Mouse (Mus musculus): ENCODE measurements around the gene Olfr1036.
"Not testable (repeated sequence)": the region's sequence is repeated elsewhere in the genome, so short reads cannot be mapped to it uniquely, and the experiment has no call there.

Olfr1036 gene

GRCm38 (mm10) chr2:86073692-86074091 lies at the start of gene Olfr1036:
Olfr1036 (plus strand) TSS chr2:86073992.
- not testable (repeated sequence) for DNase-seq (ENCODE audit: low spot score in 2 of 2)

- no peak for DNase-seq (ENCODE audit: low spot score in 2 of 2)
Measured at GRCm38 (mm10) chr2:86045561-86045960, 28.2 kb upstream of the Olfr1036 start, which contains the start of gene Olfr1034. Olfr1034 (plus strand) TSS chr2:86045861.

- not testable (repeated sequence) for DNase-seq (ENCODE audit: low spot score in 2 of 2)
Measured at GRCm38 (mm10) chr2:86050777-86051176, 23.0 kb upstream of the Olfr1036 start.

GRCm38 (mm10) chr2:86063766-86064165 lies 10.0 kb upstream of the Olfr1036 start:
- DNase-seq (ENCODE audit: low spot score in 2 of 2) = not testable (repeated sequence)

- DNase-seq (ENCODE audit: low spot score in 2 of 2) = no peak
Measured at GRCm38 (mm10) chr2:86070189-86070588, 3.6 kb upstream of the Olfr1036 start.

GRCm38 (mm10) chr2:86080478-86080877 lies 6.7 kb downstream of the Olfr1036 start:
- DNase-seq (ENCODE audit: low spot score in 2 of 2) = not testable (repeated sequence)

- DNase-seq (ENCODE audit: low spot score in 2 of 2) = no peak
Measured at GRCm38 (mm10) chr2:86087285-86087684, 13.5 kb downstream of the Olfr1036 start, which contains the start of gene Olfr1037. Olfr1037 (minus strand) TSS chr2:86087385.
